Mouse (Mus musculus) liver, adult 2 months (tissue): ENCODE measurements around the gene Tmem184b.

Experiments
- CTCF ChIP-seq: fragments of 200-500 bp; IDR thresholded peaks from 2 replicates; pipeline ENCODE4 v1.5.1; 2011; ENCODE audit warnings: low read depth, low read length, control low read depth
- POLR2A ChIP-seq: fragments of 200-500 bp; IDR thresholded peaks from 2 replicates; pipeline ENCODE4 v1.6.1; 2011; ENCODE audit warnings: low read length, control low read depth; ENCODE audit not compliant: insufficient read depth; ENCODE audit errors: extremely low read depth

DNA sequence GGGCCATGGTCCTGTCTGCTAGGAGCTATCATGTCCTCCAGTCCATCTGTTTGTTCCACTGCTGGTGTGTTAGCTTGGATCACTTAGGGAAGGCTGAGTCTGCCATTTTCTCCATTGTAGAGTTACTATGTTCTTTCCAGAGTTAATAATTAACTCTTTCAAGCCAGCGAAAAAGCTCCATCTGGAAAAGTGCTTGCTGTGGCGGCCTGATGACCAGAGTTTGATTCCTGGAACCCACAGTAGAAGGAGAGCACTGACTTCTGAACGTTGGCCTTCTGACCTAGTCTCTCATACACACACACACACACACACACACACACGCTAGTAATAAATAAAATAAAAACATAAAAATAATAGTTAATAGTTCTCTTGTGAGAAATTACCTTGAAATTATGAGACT lies 58.7 kb downstream of the Tmem184b start:
- TF ChIP-seq CTCF (no peak), POLR2A (no peak)
